Mouse (Mus musculus) forebrain, postnatal 0 days (tissue): Measurements from ENCODE around the gene Sytl1. TPM values are rescaled to one million over a fixed set of nuclear protein-coding genes. Genes with fewer than 3 reads are reported as not detected.

ENCODE experiments used
- ATAC-seq: fragments of 200-750 bp; cut with Nextera tagmentation; 2 replicates; pipeline ENCODE4 v1.8.0; 2017; ENCODE audit warnings: mild to moderate bottlenecking, moderate library complexity
- DNase-seq: peaks from one replicate; pipeline ENCODE4 v3.0.0-alpha.2; 2015
- H3K27ac ChIP-seq: fragments of 300-500 bp; sonication (generic); 2 replicates; pipeline ENCODE4 v1.5.1; 2014; ENCODE audit warnings: low read depth, mild to moderate bottlenecking, antibody characterized with exemption, low read length, moderate library complexity, mixed read lengths
- H3K27me3 ChIP-seq: fragments of 300-500 bp; sonication (generic); 2 replicates; pipeline ENCODE4 v1.6.1; 2014; ENCODE audit warnings: mild to moderate bottlenecking, low read length, mixed read lengths; ENCODE audit not compliant: insufficient read depth
- H3K36me3 ChIP-seq: fragments of 300-500 bp; sonication (generic); 2 replicates; pipeline ENCODE4 v1.6.1; 2014; ENCODE audit warnings: mild to moderate bottlenecking, moderate library complexity; ENCODE audit not compliant: insufficient read depth
- H3K4me1 ChIP-seq: fragments of 300-500 bp; sonication (generic); 2 replicates; pipeline ENCODE4 v1.6.1; 2014; ENCODE audit warnings: antibody characterized with exemption; ENCODE audit not compliant: insufficient read depth
- H3K4me2 ChIP-seq: fragments of 300-500 bp; sonication (generic); 2 replicates; pipeline ENCODE4 v1.6.1; 2014; ENCODE audit warnings: low read depth, mild to moderate bottlenecking, moderate library complexity
- H3K4me3 ChIP-seq: fragments of 300-500 bp; sonication (generic); 2 replicates; pipeline ENCODE4 v1.5.1; 2014; ENCODE audit warnings: low read depth, low read length, mixed read lengths
- H3K9ac ChIP-seq: fragments of 300-500 bp; sonication (generic); 2 replicates; pipeline ENCODE4 v1.6.1; 2014; ENCODE audit warnings: mild to moderate bottlenecking
- H3K9me3 ChIP-seq: fragments of 300-500 bp; sonication (generic); 2 replicates; pipeline ENCODE4 v1.6.1; 2016; ENCODE audit warnings: low read length
- CTCF ChIP-seq: sonication (generic); IDR thresholded peaks from 2 replicates; pipeline ENCODE4 v1.5.1; 2016; ENCODE audit warnings: antibody characterized with exemption, control low read depth, low read depth
- WGBS: fragments of 180-500 bp; shearing (Covaris S2); extraction: QIAGEN DNeasy Blood & Tissue Kit; methylation state at CpG from one replicate; pipeline ENCODE4 v1.1.7; 2014; 5-methylcytosine and 5-hydroxymethylcytosine counted together
- polyA plus RNA-seq: library from polyadenylated mRNA; unstranded; fragments of >200 nt; fragmentation: Nextera tagmentation; extraction: Ambion mirVana; gene quantifications from 2 replicates; pipeline ENCODE4 v1.2.1, GENCODE M21; 2015
- total RNA-seq: library from RNA; depleted of rRNA; stranded (reverse); fragments of >200 nt; gene quantifications from 2 replicates; pipeline ENCODE4 v1.2.3, GENCODE M21; 2014

The Sytl1 gene
- total and polyA plus RNA-seq, 2 experiments from 2014 or later = 0.52 TPM; not detected in 1

DNA sequence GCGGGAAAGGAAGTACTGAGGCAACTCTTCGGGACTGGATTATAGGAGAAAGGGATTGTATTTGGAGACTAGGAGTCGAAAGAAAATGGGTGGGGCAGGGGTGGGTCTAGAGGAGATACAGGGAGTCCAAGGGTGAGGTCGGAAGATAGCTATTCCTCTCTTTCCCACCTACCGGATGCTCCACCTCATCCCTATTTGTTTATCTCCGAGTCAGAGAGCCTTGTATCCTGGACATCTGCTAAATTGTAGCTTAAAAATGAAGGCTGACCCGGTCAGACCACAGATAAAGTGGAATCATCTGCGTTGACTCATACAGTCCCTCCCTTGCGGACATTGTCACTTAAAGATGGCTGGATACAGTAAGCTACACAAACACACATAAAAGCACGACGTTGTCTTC is 21.0 kb downstream of the Sytl1 start:
- DNase-seq (no peak), ATAC-seq (0 out of 2 replicates have a peak, but pooled peaks have one; percentile 1)
- no peak overlapping the region for H3K27ac ChIP-seq
- no peaks in the 10 kb centered on the region for H3K9me3 ChIP-seq
- H3K36me3 ChIP-seq = no peaks in the 10 kb centered on the region
- no peak overlapping the region for H3K9ac ChIP-seq
- peak overlapping the region; percentile 77 for H3K4me2 ChIP-seq
- peak overlapping the region; percentile 44 for H3K4me3 ChIP-seq
- no peaks in the 10 kb centered on the region for H3K4me1 ChIP-seq
- no peak for TF ChIP-seq CTCF
- 33% methylated on average over 11 of the region's 11 CpGs for WGBS
- peaks cover 28% of the 10 kb centered on the region for H3K27me3 ChIP-seq

DNA sequence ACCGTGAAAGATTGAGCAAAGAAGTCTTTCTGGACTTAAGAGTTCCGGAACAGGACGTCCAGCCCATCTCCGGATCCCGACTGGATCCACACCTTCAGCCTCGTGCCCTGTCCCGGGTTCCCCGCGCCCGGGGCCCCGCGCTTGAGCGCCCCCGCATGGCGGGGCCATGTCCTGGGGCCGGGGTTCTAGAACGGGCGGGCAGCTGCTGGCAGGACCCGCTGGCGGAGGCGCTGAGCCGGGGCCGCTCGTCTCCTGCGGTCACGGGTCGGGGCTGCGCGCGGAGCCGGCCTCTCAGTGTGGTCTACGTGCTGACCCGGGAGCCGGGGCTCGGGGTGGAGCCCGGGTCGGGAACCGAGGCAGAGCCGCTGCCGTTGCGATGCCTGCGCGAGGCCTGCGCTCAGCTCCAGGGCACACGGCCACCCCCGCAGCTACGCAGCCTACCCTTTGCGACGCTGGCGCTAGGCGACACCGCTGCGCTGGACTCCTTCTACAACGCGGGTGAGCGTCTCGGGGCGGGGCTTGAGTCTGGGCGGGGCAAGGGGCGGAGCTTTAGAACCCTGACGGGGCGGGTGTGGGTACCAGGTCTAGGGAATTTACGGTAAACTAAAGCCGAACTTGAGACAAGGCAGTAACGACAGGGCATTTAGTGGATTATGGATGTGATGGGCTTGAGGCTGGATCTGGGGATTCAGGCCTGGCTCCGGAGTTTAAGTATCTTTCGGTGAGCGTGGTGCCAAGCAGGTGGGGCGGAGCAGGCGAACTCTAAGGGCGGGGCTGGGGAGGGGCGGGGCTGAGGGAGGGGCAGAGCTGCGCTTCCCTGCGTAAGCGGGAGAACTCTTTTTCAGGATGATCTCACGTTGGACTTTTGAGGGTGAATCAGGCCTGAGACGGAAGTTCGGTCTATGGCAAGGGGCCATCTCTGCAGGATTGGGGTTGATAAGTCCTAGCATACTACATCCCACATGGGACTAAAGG is 21.7 kb downstream of the Sytl1 start:
- WGBS = under 1% methylated on average over 75 of the region's 78 CpGs

DNA sequence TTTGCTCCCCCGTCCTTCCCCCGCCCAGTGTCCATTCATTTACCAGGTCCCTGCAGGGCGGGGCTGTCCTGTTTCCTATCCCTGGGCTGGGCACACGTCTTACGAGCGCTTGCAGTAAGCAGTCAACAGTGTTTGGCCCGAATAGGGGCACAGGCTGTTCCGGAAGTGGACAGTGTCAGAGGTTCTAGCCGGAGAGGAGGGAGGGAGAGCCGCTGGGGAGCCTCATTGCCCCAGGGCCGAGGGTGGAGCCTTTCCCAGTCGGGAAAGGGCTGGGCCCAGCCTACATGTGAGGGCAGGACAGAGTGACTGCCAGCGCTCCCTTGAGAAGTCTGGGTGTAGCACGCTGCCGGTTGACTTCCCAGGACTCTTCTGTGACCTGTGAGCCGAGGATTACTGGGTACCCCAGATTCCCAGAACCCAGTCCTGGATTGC is 22.4 kb downstream of the Sytl1 start, which contains the start of gene Map3k6:
Gene Map3k6, plus strand, starts transcription at position 329 of the 432 bp plus-strand sequence.
- H3K27ac ChIP-seq = no peak within 1 kb of the TSS; the same call in 1 of the 2 replicates
- peak within 1 kb of the TSS; percentile 44 for H3K4me3 ChIP-seq
- DNase-seq (no peak), ATAC-seq (no peak)
- H3K4me2 ChIP-seq = peak within 1 kb of the TSS; percentile 77
- no peak for TF ChIP-seq CTCF
- H3K9me3 ChIP-seq = no peaks in the 10 kb centered on the region
- 6% methylated on average over 16 of the region's 16 CpGs for WGBS
- H3K9ac ChIP-seq = peak within 1 kb of the TSS; percentile 52
- no peaks in the 10 kb centered on the region for H3K36me3 ChIP-seq
- peaks cover 24% of the 10 kb centered on the region for H3K27me3 ChIP-seq
- no peaks in the 10 kb centered on the region for H3K4me1 ChIP-seq

More for the DNA sequence above, 21.7 kb downstream of the Sytl1 start:
- Histone ChIP-seq H3K9ac (peak overlapping the region; percentile 52), H3K4me3 (peak overlapping the region; percentile 44), H3K4me1 (no peaks in the 10 kb centered on the region), H3K4me2 (peak overlapping the region; percentile 77), H3K27me3 (peaks cover 28% of the 10 kb centered on the region), H3K27ac (no peak overlapping the region; the same call in 1 of the 2 replicates), H3K36me3 (no peaks in the 10 kb centered on the region), H3K9me3 (no peaks in the 10 kb centered on the region)
- DNase-seq (peak; percentile 85), ATAC-seq (peak; percentile 95)
- 0 out of 2 replicates have a peak, but pooled peaks have one; percentile 31 for TF ChIP-seq CTCF

DNA sequence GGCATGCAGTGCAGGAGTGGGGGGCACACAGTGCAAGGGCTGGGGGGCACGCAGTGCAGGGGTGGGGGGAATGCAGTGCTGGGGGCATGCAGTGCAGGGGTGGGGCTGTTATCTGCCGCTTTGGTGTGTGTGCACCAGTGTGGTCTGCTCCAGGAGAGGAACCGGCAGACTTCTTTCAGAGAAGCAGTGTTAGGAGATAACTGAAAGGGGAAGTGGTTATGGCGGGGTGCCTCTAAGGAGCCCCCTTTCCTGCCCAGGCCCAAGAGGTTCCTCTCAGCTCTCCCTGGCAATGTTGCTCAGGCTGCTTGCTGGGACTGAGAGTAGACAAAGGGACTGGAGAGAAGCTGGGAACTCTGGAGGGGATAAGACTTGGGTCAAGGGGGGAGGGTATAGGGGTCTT is 25.0 kb downstream of the Sytl1 start:
- WGBS = 86% methylated on average over 4 of the region's 4 CpGs

DNA sequence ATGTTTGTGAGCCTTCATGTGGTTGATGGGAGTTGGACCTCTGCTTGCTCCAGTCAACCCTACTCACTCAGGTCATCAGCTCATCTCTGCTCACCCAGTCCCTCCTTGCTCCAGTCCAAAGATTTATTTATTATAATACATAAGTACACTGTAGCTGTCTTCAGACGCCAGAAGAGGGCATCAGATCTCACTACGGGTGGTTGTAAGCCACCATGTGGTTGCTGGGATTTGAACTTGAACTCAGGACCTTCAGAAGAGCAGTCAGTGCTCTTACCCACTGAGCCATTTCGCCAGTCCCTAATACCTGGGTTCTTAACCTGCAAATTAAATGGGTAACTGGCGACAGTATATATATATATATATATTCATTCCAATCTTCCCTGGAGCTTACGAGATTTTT is 27.5 kb downstream of the Sytl1 start:
- H3K4me2 ChIP-seq = no peak overlapping the region
- H3K4me1 ChIP-seq = no peaks in the 10 kb centered on the region
- DNase-seq (no peak), ATAC-seq (no peak)
- no peak overlapping the region for H3K4me3 ChIP-seq
- no peak overlapping the region for H3K9ac ChIP-seq
- H3K36me3 ChIP-seq = no peaks in the 10 kb centered on the region
- H3K9me3 ChIP-seq = no peaks in the 10 kb centered on the region
- 82% methylated on average over 5 of the region's 5 CpGs for WGBS
- H3K27me3 ChIP-seq = 0 out of 2 replicates have a peak, but pooled peaks cover 2% of the 10 kb centered on the region
- H3K27ac ChIP-seq = no peak overlapping the region
- TF ChIP-seq CTCF = no peak

More for the DNA sequence above, 25.0 kb downstream of the Sytl1 start:
- H3K27me3 ChIP-seq = peaks cover 21% of the 10 kb centered on the region
- no peak for TF ChIP-seq CTCF
- no peak overlapping the region for H3K27ac ChIP-seq
- no peak overlapping the region for H3K4me3 ChIP-seq
- ATAC-seq (no peak), DNase-seq (no peak)
- H3K36me3 ChIP-seq = no peaks in the 10 kb centered on the region
- H3K4me2 ChIP-seq = no peak overlapping the region
- H3K9ac ChIP-seq = no peak overlapping the region
- no peaks in the 10 kb centered on the region for H3K9me3 ChIP-seq
- H3K4me1 ChIP-seq = no peaks in the 10 kb centered on the region

DNA sequence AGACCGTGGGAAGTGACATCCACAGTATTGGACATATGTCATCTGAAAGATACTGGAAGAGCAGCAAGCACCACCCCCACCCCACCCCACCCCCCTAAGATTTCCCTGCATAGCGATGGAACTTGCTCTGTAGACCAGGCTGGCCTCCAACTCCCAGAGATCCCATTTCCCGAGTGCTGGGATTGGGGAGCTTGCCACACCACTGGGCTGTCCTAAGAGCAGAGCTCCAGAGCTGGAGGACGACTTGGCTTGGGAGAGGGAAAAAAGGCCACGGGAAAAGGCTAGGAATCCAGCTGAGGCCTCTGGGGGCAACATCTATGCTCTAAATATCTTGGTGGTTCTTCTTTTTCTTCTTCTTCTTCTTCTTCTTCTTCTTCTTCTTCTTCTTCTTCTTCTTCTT is 28.1 kb downstream of the Sytl1 start:
- Histone ChIP-seq H3K27me3 (no peaks in the 10 kb centered on the region), H3K4me2 (no peak overlapping the region), H3K4me3 (no peak overlapping the region), H3K9ac (no peak overlapping the region), H3K36me3 (no peaks in the 10 kb centered on the region), H3K9me3 (no peaks in the 10 kb centered on the region), H3K4me1 (no peaks in the 10 kb centered on the region), H3K27ac (no peak overlapping the region)
- DNase-seq (no peak), ATAC-seq (no peak)
- TF ChIP-seq CTCF = no peak
- WGBS = 57% methylated on average over 5 of the region's 5 CpGs
